8 mouse cellular contexts compared by ENCODE assay signal in the genomic region with DNA sequence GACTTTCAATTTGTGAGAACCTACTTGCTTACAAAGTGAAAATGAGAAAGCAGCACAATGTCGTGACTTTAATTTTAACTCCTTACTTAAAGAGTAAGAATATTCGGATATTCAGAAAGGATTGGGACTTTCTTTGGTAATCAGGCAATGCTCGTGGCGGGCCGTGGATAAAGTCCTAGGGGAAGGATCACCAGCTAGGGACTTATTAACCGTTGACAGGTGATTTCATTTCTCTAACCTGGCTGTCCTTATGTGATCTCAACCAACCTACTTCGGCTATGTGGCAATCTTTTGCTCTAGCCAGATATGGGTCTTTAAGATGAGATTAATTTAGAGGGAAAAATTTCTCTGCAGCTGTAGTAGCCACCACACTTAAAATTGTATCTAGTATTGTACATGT. TPM values are rescaled to one million over a fixed set of nuclear protein-coding genes. Genes with fewer than 3 reads are reported as not detected.
DNase-seq lines count a peak whose midpoint lies in the region; ATAC-seq and TF ChIP-seq lines count a peak whose summit lies in the region.

No protein-coding gene starts in this region.

- H3K4me2 ChIP-seq in hindbrain, embryonic 13.5 days: peak overlapping the region; percentile 81
- H3K4me2 ChIP-seq in liver, embryonic 12.5 days: peak overlapping the region; percentile 83

- TF ChIP-seq CTCF in E14TG2a.4 (conservative IDR thresholded peaks at IDR 0.05; ENCODE audit: low read length): no peak

- no peak for ATAC-seq in hindbrain, embryonic 13.5 days (ENCODE audit: low FRiP score)
- ATAC-seq in liver, embryonic 12.5 days: no peak
- no peak for ATAC-seq in frontal cortex, adult (ENCODE audit: low TSS enrichment)

- H3K27ac ChIP-seq in hindbrain, embryonic 13.5 days: no peak overlapping the region
- peak overlapping the region; percentile 37; the same call in 1 of the 2 replicates for H3K27ac ChIP-seq in liver, embryonic 12.5 days

- DNase-seq in heart, adult 11 months: peak; percentile 36
- no peak for DNase-seq in heart, adult 18-20 months
- no peak for DNase-seq in cerebellum, adult 18-20 months
- DNase-seq in urinary bladder, postnatal 14 days (ENCODE audit: low spot score): no peak

- peaks cover 67% of the 10 kb centered on the region for H3K36me3 ChIP-seq in E14TG2a.4 (ENCODE audit: insufficient read depth, low read length)
- peaks cover 46% of the 10 kb centered on the region for H3K36me3 ChIP-seq in hindbrain, embryonic 13.5 days
- H3K36me3 ChIP-seq in liver, embryonic 12.5 days: peaks cover 58% of the 10 kb centered on the region

- no peaks in the 10 kb centered on the region for H3K9me3 ChIP-seq in E14TG2a.4 (ENCODE audit: low read length)
- H3K9me3 ChIP-seq in hindbrain, embryonic 13.5 days: no peaks in the 10 kb centered on the region
- H3K9me3 ChIP-seq in liver, embryonic 12.5 days (replicated peaks): no peaks in the 10 kb centered on the region

- peak overlapping the region; percentile 66; the same call in 1 of the 2 replicates for H3K9ac ChIP-seq in hindbrain, embryonic 13.5 days
- no peak overlapping the region; the same call in 1 of the 2 replicates for H3K9ac ChIP-seq in liver, embryonic 12.5 days

- H3K27me3 ChIP-seq in E14TG2a.4 (ENCODE audit: insufficient read depth, low read length): no peaks in the 10 kb centered on the region
- H3K27me3 ChIP-seq in hindbrain, embryonic 13.5 days: no peaks in the 10 kb centered on the region
- no peaks in the 10 kb centered on the region for H3K27me3 ChIP-seq in liver, embryonic 12.5 days (replicated peaks)

- WGBS in hindbrain, embryonic 13.5 days: 87% methylated on average over 7 of the region's 7 CpGs
- WGBS in liver, embryonic 12.5 days (ENCODE audit: insufficient replicate concordance): 75% methylated on average over 7 of the region's 7 CpGs

- peak overlapping the region; percentile 96 for H3K4me3 ChIP-seq in E14TG2a.4 (replicated peaks; ENCODE audit: low read length)
- peak overlapping the region; percentile 85 for H3K4me3 ChIP-seq in hindbrain, embryonic 13.5 days
- H3K4me3 ChIP-seq in liver, embryonic 12.5 days: peak overlapping the region; percentile 78; the same call in 1 of the 2 replicates

- H3K4me1 ChIP-seq in E14TG2a.4 (replicated peaks; ENCODE audit: low read depth, low read length): peaks cover 72% of the 10 kb centered on the region
- H3K4me1 ChIP-seq in hindbrain, embryonic 13.5 days (replicated peaks): peaks cover 56% of the 10 kb centered on the region
- peaks cover 59% of the 10 kb centered on the region for H3K4me1 ChIP-seq in liver, embryonic 12.5 days

RNA-seq across cellular contexts. Expression of gene Dnaja1, which starts 3.2 kb away (rescaled TPM):
- 100 to 1,000 TPM; 122 to 176 TPM for total RNA-seq in heart, adult 18-20 months (2021)
- polyA plus RNA-seq in hindbrain, embryonic 13.5 days (2015; fragmentation: Nextera tagmentation; extraction: Ambion mirVana): 792 and 817 TPM in 2 replicates
- polyA plus RNA-seq in liver, embryonic 12.5 days (2016; fragmentation: Nextera tagmentation; extraction: Ambion mirVana): 245 and 261 TPM in 2 replicates

RNA-seq across cellular contexts. Expression of gene Aptx, which starts 22.1 kb away (rescaled TPM):
- 10 to 100 TPM; 14.9 to 16.7 TPM for total RNA-seq in heart, adult 18-20 months (2021)
- 54.1 and 54.5 TPM in 2 replicates for polyA plus RNA-seq in hindbrain, embryonic 13.5 days (2015; fragmentation: Nextera tagmentation; extraction: Ambion mirVana)
- polyA plus RNA-seq in liver, embryonic 12.5 days (2016; fragmentation: Nextera tagmentation; extraction: Ambion mirVana): 13.8 and 15.2 TPM in 2 replicates

RNA-seq across cellular contexts. Expression of gene Smu1, which starts 32.6 kb away (rescaled TPM):
- total RNA-seq in heart, adult 18-20 months (2021): 10 to 100 TPM; 31.3 to 32.6 TPM
- 130 and 131 TPM in 2 replicates for polyA plus RNA-seq in hindbrain, embryonic 13.5 days (2015; fragmentation: Nextera tagmentation; extraction: Ambion mirVana)
- 107 and 112 TPM in 2 replicates for polyA plus RNA-seq in liver, embryonic 12.5 days (2016; fragmentation: Nextera tagmentation; extraction: Ambion mirVana)
